Mouse (Mus musculus) megakaryocyte, embryonic 14.5 days (primary cell): ENCODE data around the gene Zfp941. TPM values are rescaled to one million over a fixed set of nuclear protein-coding genes. Genes with fewer than 3 reads are reported as not detected.

ENCODE experiments used
- H3K27me3 ChIP-seq: replicated peaks from 2 replicates; pipeline ENCODE3; 2012; ENCODE audit warnings: inconsistent platforms
- H3K36me3 ChIP-seq: replicated peaks from 2 replicates; pipeline ENCODE3; 2012; ENCODE audit warnings: low read length, inconsistent platforms, mixed read lengths
- H3K4me1 ChIP-seq: 2 replicates; pipeline ENCODE4 v1.6.1; 2012; ENCODE audit warnings: inconsistent platforms
- H3K4me3 ChIP-seq: replicated peaks from 2 replicates; pipeline ENCODE3; 2012; ENCODE audit warnings: moderate library complexity, mild to moderate bottlenecking, inconsistent platforms
- H3K9me3 ChIP-seq: 2 replicates; pipeline ENCODE4 v1.6.1; 2012; ENCODE audit warnings: inconsistent platforms
- FLI1 ChIP-seq: IDR thresholded peaks from 2 replicates; pipeline ENCODE4 v1.6.1; 2012; ENCODE audit warnings: low read length, inconsistent platforms, mixed read lengths
- GATA1 ChIP-seq: IDR thresholded peaks from 3 replicates; pipeline ENCODE4 v1.6.1; 2012; ENCODE audit warnings: mixed read lengths, low read length, inconsistent platforms, borderline replicate concordance
- polyA plus RNA-seq: library from polyadenylated mRNA; stranded (reverse); fragments of >175 nt; gene quantifications from 2 replicates; pipeline ENCODE4 v1.2.3, GENCODE M21; 2012; ENCODE audit warnings: low replicate concordance; ENCODE audit not compliant: insufficient read depth

The Zfp941 gene
- polyA plus RNA-seq: 1.8 TPM in 1 of 2 replicates, not detected in the other

GRCm38 (mm10) chr7:140821653-140822329 lies at the start of gene Zfp941:
Gene Zfp941, minus strand, starts transcription at chr7:140822178.
- peaks cover 11% of the 10 kb centered on the region for H3K4me1 ChIP-seq
- H3K4me3 ChIP-seq: peak within 1 kb of the TSS; percentile 91
- H3K9me3 ChIP-seq: no peaks in the 10 kb centered on the region
- peaks cover 19% of the 10 kb centered on the region for H3K27me3 ChIP-seq
- no peak for TF ChIP-seq FLI1
- TF ChIP-seq GATA1: no peak
- peaks cover 3% of the 10 kb centered on the region for H3K36me3 ChIP-seq

GRCm38 (mm10) chr7:140864761-140865160 lies 42.8 kb upstream of the Zfp941 start:
- Histone ChIP-seq H3K9me3 (no peaks in the 10 kb centered on the region), H3K4me3 (peak overlapping the region; percentile 12), H3K27me3 (no peaks in the 10 kb centered on the region), H3K36me3 (peaks cover 97% of the 10 kb centered on the region), H3K4me1 (peaks cover 72% of the 10 kb centered on the region)
- TF ChIP-seq FLI1: no peak
- TF ChIP-seq GATA1: no peak

DNA sequence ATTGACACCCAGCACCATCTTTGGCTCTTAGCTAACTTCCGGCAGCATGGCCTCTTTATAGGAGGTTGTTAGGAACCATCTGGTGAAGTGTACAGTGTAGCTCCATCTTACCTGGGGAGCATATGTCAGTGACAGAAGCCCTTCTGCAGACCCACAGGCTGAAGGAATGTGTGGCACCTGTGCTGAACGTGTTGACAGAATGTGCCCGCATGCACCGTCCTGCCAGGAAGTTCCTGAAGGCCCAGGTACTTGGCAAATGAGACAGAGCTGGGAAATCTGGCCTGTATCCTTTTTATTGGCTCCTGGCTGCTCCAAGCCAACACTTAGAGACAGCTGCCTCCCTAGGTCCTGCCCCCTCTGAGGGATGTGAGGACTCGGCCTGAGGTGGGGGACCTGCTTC lies 38.8 kb upstream of the Zfp941 start:
- Histone ChIP-seq H3K4me1 (peaks cover 68% of the 10 kb centered on the region), H3K9me3 (no peaks in the 10 kb centered on the region), H3K27me3 (no peaks in the 10 kb centered on the region), H3K4me3 (no peak overlapping the region), H3K36me3 (peaks cover 80% of the 10 kb centered on the region)
- TF ChIP-seq FLI1 (no peak), GATA1 (no peak)

GRCm38 (mm10) chr7:140859997-140860396 lies 38.0 kb upstream of the Zfp941 start:
- H3K9me3 ChIP-seq: no peaks in the 10 kb centered on the region
- H3K36me3 ChIP-seq: peaks cover 76% of the 10 kb centered on the region
- no peaks in the 10 kb centered on the region for H3K27me3 ChIP-seq
- peaks cover 67% of the 10 kb centered on the region for H3K4me1 ChIP-seq
- TF ChIP-seq FLI1: no peak
- TF ChIP-seq GATA1: no peak
- no peak overlapping the region for H3K4me3 ChIP-seq

DNA sequence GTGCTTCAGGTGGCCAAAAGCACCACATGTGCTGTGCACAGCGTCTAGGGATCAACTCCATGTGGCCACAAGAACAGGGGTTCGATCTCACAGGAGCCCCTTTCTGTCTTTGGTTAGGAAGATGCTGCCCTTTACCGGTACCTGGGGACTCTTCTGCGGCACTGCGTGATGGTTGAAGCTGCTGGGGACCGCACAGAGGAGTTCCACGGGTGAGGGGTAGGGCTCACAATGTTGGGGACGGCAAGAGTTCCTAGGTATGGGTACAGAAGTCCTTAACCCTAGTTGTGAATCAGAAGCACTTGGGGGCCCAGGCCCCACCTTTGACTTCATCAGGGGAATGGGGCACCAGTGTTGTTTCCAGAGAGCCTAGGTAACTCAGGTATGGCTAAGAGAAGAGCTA lies 36.8 kb upstream of the Zfp941 start:
- peak overlapping the region; percentile 100 for H3K4me3 ChIP-seq
- peaks cover 76% of the 10 kb centered on the region for H3K36me3 ChIP-seq
- TF ChIP-seq FLI1 (no peak), GATA1 (no peak)
- no peaks in the 10 kb centered on the region for H3K9me3 ChIP-seq
- H3K4me1 ChIP-seq: peaks cover 73% of the 10 kb centered on the region
- H3K27me3 ChIP-seq: no peaks in the 10 kb centered on the region

- no peak for TF ChIP-seq GATA1
- TF ChIP-seq FLI1: no peak
- H3K36me3 ChIP-seq: peaks cover 76% of the 10 kb centered on the region
- H3K9me3 ChIP-seq: no peaks in the 10 kb centered on the region
- H3K27me3 ChIP-seq: no peaks in the 10 kb centered on the region
- H3K4me3 ChIP-seq: peak within 1 kb of the TSS; percentile 100
- H3K4me1 ChIP-seq: peaks cover 80% of the 10 kb centered on the region
These were observed 35.9 kb upstream of the Zfp941 start, which contains the start of gene Bet1l for GRCm38 (mm10) chr7:140857550-140858505. Gene Bet1l, minus strand, starts transcription at chr7:140857577.

GRCm38 (mm10) chr7:140856785-140857549 lies 35.0 kb upstream of the Zfp941 start, which contains the start of gene Ric8a:
Gene Ric8a, plus strand, starts transcription at chr7:140856957.
- Histone ChIP-seq H3K4me1 (peaks cover 84% of the 10 kb centered on the region), H3K36me3 (peaks cover 76% of the 10 kb centered on the region)
- TF ChIP-seq FLI1: peak; percentile 31; the same call in 1 of the 2 replicates
- TF ChIP-seq GATA1: no peak

DNA sequence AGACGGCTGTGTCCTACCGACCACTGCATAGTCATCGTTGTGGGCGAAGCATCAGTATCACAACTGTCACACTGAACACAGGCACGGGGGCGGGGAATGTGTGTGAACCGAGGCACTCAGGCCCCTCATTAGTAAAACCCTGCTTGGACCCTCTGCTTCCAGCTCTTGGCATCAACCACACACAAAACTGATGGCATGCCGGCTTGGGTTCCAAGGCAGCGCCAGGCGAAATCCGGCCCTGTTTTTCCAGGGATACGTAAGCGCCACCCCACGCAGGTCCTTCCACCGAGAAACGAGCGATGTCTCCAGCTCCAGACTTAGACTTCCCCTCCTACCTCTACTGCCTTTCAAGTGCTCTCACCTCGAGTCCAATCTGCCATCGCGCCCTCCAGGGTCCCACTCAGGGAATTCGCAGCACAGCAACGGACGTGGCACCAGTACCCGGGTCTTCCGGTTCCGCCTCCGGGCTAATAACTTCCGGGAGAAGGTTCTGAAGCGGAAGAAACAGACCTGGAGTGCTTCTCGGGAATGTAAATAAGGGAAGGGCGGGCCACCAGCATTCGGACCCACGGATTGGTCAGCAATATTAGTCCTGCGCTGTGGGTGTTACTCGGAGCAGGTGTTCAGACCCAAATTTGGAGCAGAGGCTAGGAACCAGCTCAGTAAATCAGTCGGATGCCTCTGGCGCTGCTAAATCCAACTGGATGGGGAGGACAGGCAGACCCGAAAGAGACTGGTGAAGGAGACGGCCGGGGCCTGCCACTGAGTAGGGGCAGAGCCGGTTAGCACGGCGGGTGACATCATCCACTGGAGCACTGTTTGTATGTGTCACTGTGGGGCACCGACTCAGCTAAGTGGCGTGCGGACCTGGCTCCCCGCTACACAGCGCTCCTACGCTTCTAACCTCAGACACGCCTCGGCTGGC lies 34.1 kb upstream of the Zfp941 start, which contains the start of gene Gm45785:
Gm45785 (minus strand) TSS at position 472 of the 925 bp plus-strand sequence.
- Histone ChIP-seq H3K4me3 (peak within 1 kb of the TSS; percentile 100), H3K27me3 (no peaks in the 10 kb centered on the region), H3K9me3 (no peaks in the 10 kb centered on the region), H3K4me1 (peaks cover 82% of the 10 kb centered on the region), H3K36me3 (peaks cover 74% of the 10 kb centered on the region)
- TF ChIP-seq GATA1 (no peak), FLI1 (peak; percentile 15; the same call in 1 of the 2 replicates)

More at GRCm38 (mm10) chr7:140856785-140857549, 35.0 kb upstream of the Zfp941 start, which contains the start of gene Ric8a:
- Histone ChIP-seq H3K27me3 (no peaks in the 10 kb centered on the region), H3K4me3 (peak within 1 kb of the TSS; percentile 100), H3K9me3 (no peaks in the 10 kb centered on the region)
